Mouse (Mus musculus) myocyte (in vitro differentiated cells): ENCODE results near the gene 1700016C15Rik.

Source experiments
- CEBPB ChIP-seq: IDR thresholded peaks from 2 replicates; pipeline ENCODE4 v1.6.1; 2011; ENCODE audit warnings: mild to moderate bottlenecking, moderate library complexity; ENCODE audit not compliant: poor library complexity, insufficient read depth, severe bottlenecking
- E2F4 ChIP-seq: IDR thresholded peaks from one replicate; pipeline ENCODE4 v1.6.1; 2011; ENCODE audit warnings: mild to moderate bottlenecking, control low read depth, moderate library complexity; ENCODE audit not compliant: insufficient read depth
- MAX ChIP-seq: IDR thresholded peaks from one replicate; pipeline ENCODE4 v1.6.1; 2011; ENCODE audit warnings: low read depth, mild to moderate bottlenecking, control low read depth
- MYOG ChIP-seq, 3 experiments: IDR thresholded peaks; one replicate each; pipeline ENCODE4 v1.6.1; 2011; ENCODE audit warnings: control low read depth in 2 of 3, low read depth in 2 of 3, mild to moderate bottlenecking in 2 of 3; ENCODE audit not compliant: insufficient read length in 2 of 3, control insufficient read depth in 1 of 3, insufficient read depth in 1 of 3
- POLR2A ChIP-seq: IDR thresholded peaks from one replicate; pipeline ENCODE4 v1.6.1; 2011; ENCODE audit warnings: low read depth, mild to moderate bottlenecking, control low read depth, moderate library complexity; ENCODE audit not compliant: insufficient read length
- REST ChIP-seq: IDR thresholded peaks from one replicate; pipeline ENCODE4 v1.6.1; 2011; ENCODE audit warnings: mild to moderate bottlenecking, control low read depth, moderate library complexity; ENCODE audit not compliant: insufficient read depth, insufficient read length
- SRF ChIP-seq: IDR thresholded peaks from one replicate; pipeline ENCODE4 v1.6.1; 2011; ENCODE audit warnings: low read depth; ENCODE audit not compliant: control insufficient read depth, insufficient read length
- USF1 ChIP-seq: IDR thresholded peaks from one replicate; pipeline ENCODE4 v1.6.1; 2011; ENCODE audit warnings: low read depth, mild to moderate bottlenecking, control low read depth, moderate library complexity

GRCm38 (mm10) chr1:177716448-177716847, 13.2 kb upstream of the 1700016C15Rik start:
- TF ChIP-seq MYOG (IDR thresholded peaks at IDR 0.05; ENCODE audit: control insufficient read depth in 1 of 3, insufficient read depth in 1 of 3, insufficient read length in 2 of 3, low read depth in 2 of 3) (no peak), REST (no peak), CEBPB (no peak), POLR2A (no peak), USF1 (no peak), MAX (no peak), SRF (no peak), E2F4 (no peak)
